Mouse (Mus musculus) cerebellum, adult 11 months (tissue): Measurements from ENCODE around the gene Gcn1l1.

ENCODE experiments used
- DNase-seq: peaks from one replicate; pipeline ENCODE4 v3.0.0; 2022

The Gcn1l1 gene

DNA sequence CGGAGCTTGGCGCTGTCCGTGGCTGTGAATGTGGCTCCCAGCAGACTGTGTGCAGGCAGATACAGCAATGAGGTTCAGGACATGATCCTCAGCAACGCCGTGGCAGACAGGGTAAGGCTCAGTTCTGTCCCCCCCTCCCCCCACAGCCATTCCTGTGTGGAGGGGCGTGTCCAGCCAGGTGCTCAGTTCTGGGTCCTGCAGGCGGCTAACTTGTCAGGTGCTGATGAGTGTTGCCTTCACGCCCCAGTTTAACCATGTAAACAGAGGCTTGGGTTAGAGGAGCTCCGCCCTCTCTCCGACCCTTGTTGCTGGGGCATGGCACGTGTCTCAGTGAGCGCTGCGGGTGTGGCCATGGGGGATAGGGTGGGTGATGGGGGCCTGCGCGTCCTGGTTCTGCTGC lies 54.6 kb downstream of the Gcn1l1 start:
- DNase-seq, result no peak

DNA sequence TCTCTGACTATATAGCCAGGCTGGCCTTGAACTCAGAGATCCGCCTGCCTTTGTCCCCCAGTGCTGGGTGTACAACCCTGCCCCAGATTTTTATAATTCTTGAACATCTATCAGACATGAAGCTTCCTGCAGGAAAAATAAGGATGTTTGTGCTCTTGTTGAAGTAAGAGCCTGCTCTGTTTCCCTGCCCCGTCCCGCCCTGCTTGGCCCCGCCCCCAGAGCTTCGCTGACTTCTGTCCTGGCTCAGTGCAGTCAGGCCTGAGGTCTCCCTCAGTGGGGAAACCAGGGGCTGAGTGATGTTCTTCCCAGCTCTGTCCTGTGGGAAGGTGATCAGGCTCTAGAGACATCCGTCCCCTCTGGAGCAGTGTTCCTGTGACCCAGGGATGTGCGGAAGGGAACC lies 57.6 kb downstream of the Gcn1l1 start:
- DNase-seq, result no peak

- no peak for DNase-seq
Measured at GRCm38 (mm10) chr5:115623694-115624440, 58.8 kb downstream of the Gcn1l1 start.

DNA sequence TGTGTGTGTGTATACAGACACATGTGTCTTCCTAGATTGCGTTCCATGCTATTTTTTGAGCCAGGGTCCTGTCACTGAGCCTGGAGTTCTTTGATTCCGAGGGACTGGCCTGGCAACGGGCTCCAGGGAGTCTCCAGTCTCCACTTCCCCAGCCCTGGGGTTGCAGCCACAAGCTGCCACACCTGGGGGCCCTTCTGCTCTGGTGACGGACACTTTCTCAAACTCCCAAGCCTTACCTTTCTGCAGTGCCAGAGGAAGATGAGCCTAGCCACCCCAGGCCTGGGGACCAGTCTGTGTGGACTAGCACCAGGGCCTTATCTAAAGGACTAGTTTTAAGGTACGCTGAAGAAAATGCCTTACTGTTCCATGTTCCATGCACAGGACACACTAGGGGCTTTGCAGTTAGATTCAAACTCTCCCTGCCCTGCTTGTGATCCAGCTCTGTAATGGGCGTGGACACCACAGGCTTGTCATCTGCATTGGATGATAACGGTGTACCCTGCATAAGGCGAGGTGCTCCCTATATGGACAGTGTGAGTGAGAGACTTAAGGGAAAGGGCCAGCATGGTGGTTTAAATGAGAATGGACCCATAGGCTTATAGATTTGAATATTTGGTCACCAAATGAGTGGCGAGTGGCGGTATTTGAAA lies 61.3 kb downstream of the Gcn1l1 start:
- DNase-seq, result no peak

DNA sequence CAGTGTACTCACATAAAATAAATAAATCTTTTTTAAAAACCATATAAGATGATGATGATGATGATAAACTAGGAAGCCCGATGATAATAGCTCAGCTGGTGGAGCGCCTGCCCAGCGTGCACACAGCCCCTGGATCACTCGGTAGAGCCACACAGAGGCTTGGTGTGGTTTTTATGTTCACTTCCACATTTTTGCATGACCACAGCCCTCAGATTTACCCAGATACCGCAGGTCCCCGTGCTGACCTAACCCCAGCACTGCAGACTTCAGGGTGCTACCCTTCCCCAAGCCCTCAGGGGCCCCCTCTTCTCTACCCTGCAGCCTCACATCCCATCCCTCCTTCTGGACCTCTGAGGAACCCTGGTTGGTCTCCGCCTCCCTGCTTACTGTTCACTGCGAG lies 63.0 kb downstream of the Gcn1l1 start:
- no peak for DNase-seq

DNA sequence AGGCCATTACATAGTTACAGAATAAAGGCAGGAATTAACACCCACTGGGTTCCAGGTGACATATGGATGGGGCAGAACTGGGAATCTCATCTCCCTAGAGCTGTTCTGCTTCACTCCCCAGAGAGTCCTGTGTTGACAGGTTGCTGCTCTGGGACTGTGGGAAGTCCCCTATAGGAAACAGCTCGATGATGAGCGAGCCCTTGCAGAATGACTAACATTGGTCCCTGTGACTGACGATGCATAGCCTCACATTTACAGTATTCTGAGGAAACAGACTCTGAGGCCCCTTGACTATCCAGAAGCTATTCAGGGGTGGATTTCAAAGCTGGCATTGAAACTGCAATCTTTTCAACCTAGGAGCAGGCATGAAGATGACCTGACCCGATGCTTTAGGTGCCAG lies 64.6 kb downstream of the Gcn1l1 start:
- no peak for DNase-seq

DNA sequence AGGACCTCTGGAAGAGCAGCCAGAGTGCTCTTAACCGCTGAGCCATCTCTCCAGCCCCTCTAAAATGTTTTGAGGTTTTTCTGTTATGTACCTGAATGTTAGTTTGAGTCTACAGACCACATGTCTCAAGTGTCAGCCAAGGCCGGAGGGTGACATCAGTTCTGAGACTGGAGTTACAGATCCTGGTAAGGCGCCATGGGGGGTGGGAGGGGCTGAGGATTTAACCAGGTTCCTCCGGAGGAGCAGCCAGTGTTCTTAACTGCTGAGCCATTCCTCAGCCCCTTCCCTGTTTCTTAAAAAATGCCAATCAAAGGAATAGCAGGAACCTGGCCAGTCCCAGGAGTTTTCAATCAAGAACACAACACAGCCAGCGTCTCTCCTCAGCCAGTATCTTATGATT lies 65.2 kb downstream of the Gcn1l1 start:
- DNase-seq, result no peak

DNA sequence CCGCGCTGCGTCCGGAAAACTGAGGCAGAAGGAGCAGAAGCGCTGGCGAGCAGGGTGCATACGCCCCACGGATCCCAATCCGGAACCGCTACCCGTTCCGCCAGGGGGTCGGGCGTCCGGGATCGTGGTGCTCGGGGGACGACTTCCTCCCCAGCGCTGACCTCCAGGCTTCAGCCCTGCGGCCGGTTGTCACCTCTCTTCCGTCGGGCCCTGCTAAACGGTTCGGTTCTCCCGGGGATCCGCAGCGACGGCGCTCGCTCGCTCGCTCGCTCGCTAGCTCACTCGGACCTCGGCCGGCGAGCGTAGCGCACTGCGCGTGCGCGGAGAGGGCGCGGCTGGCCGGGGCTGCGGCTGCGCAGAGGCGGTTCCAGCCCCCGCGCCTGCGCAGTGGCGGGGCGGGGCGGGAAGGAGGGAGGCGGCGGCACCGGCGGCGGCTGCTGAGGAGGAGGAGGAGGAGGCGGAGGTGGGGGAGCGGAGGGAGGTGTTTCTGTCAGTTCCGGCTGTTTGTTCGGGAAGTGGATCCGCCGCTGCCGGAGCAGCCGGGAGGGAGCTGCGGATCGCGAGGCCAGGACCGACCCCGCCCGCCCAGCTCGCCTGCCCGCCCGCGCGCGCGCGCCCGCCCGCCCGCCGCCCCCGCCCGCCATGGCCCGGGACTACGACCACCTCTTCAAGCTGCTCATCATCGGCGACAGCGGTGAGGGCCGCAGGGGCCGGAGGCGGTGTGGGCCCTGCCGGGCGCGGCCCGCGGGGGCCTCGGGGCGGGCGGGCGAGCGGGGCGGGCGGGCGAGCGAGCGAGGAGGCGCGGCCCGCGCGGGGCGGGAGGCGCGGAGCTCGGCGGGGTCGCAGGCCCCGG lies 66.7 kb downstream of the Gcn1l1 start, which contains the start of gene Rab35:
Gene Rab35 (plus strand): TSS at position 404 of the 853 bp plus-strand sequence.
- peak; percentile 94 for DNase-seq

- peak; percentile 50 for DNase-seq
Measured at GRCm38 (mm10) chr5:115632358-115632714, 67.3 kb downstream of the Gcn1l1 start.

DNA sequence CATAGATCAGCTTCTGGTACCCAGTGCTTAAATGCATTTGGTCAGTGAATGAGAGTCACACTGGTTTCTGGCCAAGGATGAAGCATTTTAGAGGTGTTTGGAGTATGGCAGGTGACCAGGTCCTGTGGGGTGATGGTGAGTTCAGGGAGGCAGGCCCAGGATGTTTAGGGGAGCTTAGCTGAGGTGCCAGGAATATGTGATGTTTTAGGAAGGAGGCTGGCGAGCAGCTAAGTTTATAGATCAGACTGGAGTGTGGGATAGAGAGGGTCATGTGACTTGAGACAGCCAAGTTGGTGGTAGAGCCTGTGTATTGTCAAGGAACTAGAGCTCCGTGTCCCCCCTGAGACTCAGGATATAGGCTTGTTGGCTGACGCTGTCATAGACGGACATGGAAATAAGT lies 68.0 kb downstream of the Gcn1l1 start:
- DNase-seq, result no peak

DNA sequence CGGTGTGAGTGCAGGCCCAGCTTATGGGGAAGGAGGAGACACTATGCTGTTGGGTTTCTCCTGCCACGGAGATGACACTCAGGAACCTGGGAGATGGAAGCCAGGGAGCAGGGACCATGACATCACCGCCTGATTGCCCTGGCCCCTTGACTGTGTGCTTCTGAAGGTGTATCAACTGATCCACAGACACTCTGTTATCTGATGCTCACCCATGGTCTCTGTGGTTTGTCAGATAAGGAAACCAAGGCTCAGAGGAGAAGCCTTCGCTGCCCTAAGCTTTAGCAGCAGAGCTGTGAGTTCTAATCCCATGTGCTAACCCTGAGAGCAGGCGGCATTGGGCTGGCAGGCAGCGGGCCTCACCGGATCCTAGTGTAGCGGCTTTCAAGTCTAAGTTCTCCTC lies 69.0 kb downstream of the Gcn1l1 start:
- DNase-seq, result no peak

- no peak for DNase-seq
Measured at GRCm38 (mm10) chr5:115635536-115635935, 70.5 kb downstream of the Gcn1l1 start.

GRCm38 (mm10) chr5:115644192-115644591 lies 79.1 kb downstream of the Gcn1l1 start:
- no peak for DNase-seq

- DNase-seq, result no peak
Measured at GRCm38 (mm10) chr5:115648876-115649275, 83.8 kb downstream of the Gcn1l1 start.

DNA sequence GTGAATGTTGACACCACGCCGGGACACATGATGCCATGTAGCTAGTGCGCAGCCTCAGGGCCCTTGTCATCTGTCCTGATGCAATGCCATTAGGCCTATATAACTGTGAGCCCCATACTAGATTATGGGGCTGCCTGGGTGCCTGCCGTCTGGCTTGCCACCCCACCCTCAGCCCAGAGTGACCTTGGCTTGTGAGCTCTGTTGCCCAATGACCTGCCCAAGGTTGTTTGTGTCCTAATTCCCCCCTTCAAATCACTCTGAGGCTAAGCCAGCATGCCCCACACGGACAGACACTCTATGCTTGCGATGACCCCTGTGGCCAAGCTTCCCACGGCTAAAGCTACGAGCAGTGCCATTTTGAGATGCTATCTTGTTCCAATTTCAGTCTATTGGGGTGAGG lies 84.6 kb downstream of the Gcn1l1 start:
- no peak for DNase-seq

DNA sequence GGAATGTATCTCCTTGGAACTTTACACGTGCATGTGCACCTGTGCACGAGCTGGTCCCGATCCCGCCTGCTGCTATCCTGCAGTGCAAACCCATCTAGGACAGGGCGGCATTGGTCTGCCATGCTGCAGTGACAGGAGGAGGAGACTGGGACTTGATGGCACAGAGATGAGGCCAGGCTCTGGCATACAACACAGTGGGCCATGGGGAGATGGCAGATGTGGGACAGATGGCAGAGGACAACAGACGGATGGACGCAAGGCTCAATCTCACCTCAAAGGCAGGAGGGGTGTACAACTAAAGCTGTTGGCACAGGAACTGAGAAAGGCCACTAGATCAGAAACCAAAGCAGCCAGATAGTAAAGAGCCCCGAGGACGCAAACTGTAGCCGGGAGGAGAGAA lies 85.8 kb downstream of the Gcn1l1 start:
- DNase-seq, result no peak

DNA sequence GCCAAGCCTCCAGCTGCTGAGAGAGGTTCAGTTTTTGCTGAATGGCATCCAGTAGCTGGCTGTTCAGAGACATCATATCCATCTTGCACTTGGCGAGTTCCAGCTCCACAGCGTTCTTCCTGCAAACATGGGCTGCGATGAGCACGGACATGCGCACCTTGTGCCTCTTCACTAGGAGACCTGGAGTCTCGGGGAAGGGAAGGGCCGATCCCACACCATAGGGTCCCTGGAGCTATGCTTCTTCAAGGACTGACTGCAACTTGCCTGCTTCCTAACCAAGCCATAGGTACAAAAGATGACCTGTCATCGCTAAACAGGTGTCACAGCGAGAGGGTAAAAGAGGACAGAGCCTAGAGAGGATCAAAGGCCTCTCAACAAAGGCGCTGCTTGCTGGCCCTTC lies 86.8 kb downstream of the Gcn1l1 start:
- DNase-seq, result no peak

- DNase-seq, result peak; percentile 100
Measured at GRCm38 (mm10) chr5:115652681-115653575, 87.9 kb downstream of the Gcn1l1 start.

GRCm38 (mm10) chr5:115653776-115654175 lies 88.7 kb downstream of the Gcn1l1 start:
- no peak for DNase-seq

DNA sequence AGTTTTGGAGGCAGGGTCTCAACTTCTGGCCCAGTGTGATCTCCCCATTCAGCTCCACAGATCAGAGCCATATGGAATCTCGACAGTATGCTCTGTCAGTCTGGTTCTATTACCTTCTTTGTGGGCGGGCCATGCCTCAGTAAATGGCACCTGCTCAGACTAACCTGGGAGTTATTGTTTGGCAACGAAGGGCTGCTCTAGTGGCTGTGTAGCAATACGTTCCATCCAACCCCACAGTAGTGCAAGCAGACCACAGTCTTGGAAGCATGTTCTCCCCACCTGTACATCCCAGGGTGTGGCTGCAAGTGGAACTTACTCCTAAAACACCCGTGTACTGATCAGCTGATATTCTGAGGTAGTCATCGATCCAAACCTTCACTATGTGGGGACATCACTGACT lies 91.6 kb downstream of the Gcn1l1 start:
- DNase-seq, result no peak

DNA sequence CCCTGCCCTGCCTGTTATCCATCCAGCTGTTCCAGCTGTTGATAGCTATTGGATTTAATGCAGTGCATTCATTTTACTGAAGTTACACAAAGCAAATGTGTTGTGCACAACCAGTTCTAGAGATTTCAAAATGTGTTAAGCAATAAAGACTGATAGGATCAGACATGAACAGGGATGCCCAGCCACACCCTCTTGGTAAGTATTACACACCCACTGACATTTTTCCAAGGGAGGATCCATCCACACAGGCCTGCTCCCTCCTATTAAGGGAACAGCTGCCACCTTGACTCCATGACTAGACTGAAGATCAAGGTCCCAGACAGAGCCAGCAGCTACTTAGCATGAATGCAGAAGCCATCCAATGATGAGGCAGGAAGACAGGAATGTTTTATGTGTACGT lies 92.2 kb downstream of the Gcn1l1 start:
- no peak for DNase-seq

DNA sequence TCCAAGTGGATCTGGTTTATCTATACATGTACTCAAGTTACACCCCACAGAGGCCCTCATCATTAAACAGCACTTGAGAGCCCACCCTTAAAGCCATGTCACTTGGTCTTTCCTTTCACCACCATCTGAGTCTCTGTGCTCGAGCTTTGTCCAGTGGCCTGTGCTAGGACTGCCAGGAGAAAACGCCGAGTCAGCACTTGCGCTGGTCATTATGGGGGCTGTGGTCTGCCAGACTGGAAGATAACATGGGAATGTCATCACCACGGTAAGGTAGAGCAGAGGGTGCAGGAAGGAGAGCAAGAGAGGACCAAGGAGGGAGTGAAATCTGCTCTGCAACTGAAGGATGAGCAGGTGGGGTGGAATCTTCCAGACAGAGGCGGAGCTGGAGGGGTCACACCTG lies 93.3 kb downstream of the Gcn1l1 start:
- no peak for DNase-seq

- no peak for DNase-seq
Measured at GRCm38 (mm10) chr5:115662658-115663057, 97.6 kb downstream of the Gcn1l1 start.
